7 mouse cellular contexts compared by ENCODE assay signal in the genomic region with DNA sequence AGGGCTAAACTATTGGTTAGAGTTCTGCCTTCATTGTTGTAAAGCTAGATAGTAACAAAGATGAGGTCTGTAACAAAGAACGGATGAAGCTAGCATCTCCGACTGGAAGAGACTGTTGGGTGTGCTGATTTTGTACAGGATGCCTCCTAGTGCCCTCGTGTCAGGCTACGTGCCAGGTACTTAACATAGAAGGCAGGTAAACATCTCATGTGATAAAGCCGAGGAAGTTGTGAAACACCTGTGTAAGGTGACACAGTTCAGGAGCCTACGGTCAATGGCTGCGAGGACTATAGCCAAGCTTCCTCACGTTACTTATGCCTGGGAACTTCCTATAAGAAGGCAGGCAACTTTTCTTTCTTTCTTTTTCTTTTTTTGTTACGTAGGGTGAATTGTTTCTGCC. TPM values are rescaled to one million over a fixed set of nuclear protein-coding genes. Genes with fewer than 3 reads are reported as not detected.
DNase-seq lines count a peak whose midpoint lies in the region; ATAC-seq and TF ChIP-seq lines count a peak whose summit lies in the region.

A gene (plus strand): TSS at position 49 of the 400 bp plus-strand sequence.

- peak within 1 kb of the TSS; percentile 76 for H3K9ac ChIP-seq in MEL (ENCODE audit: control insufficient read depth, low read depth, low read length, poor library complexity, severe bottlenecking)
- peak within 1 kb of the TSS; percentile 96 for H3K9ac ChIP-seq in forebrain, postnatal 0 days
- H3K9ac ChIP-seq in hindbrain, embryonic 13.5 days = peak within 1 kb of the TSS; percentile 96
- H3K9ac ChIP-seq in liver, embryonic 12.5 days = peak within 1 kb of the TSS; percentile 87
- peak within 1 kb of the TSS; percentile 97 for H3K9ac ChIP-seq in neural tube, embryonic 14.5 days (replicated peaks; ENCODE audit: low read depth, low read length)

- no peak for TF ChIP-seq EP300 in MEL (IDR thresholded peaks at IDR 0.05; ENCODE audit: low read depth in 1 of 2, low read length in 2 of 2)

- no peak for TF ChIP-seq POLR2A in MEL (IDR thresholded peaks at IDR 0.05; ENCODE audit: control insufficient read depth in 1 of 2, insufficient read depth in 1 of 2, low read depth in 1 of 2, low read length in 2 of 2, poor library complexity in 1 of 2)

- H3K9me3 ChIP-seq in MEL (replicated peaks; ENCODE audit: insufficient read depth, low read length) = no peaks in the 10 kb centered on the region
- H3K9me3 ChIP-seq in forebrain, postnatal 0 days (ENCODE audit: low read length) = no peaks in the 10 kb centered on the region
- no peaks in the 10 kb centered on the region for H3K9me3 ChIP-seq in hindbrain, embryonic 13.5 days
- H3K9me3 ChIP-seq in liver, embryonic 12.5 days (replicated peaks) = no peaks in the 10 kb centered on the region
- no peaks in the 10 kb centered on the region for H3K9me3 ChIP-seq in neural tube, embryonic 14.5 days (ENCODE audit: control insufficient read depth, low read length)

- DNase-seq in MEL (ENCODE audit: low read depth, low spot score) = no peak
- DNase-seq in forebrain, postnatal 0 days = no peak
- DNase-seq in spleen, postnatal 10 days (ENCODE audit: low spot score in 2 of 2) = no peak

- no peaks in the 10 kb centered on the region for H3K27me3 ChIP-seq in MEL (ENCODE audit: control insufficient read depth in 1 of 2, insufficient read depth in 2 of 2, low read length in 2 of 2)
- H3K27me3 ChIP-seq in forebrain, postnatal 0 days (ENCODE audit: insufficient read depth, low read length) = no peaks in the 10 kb centered on the region
- no peaks in the 10 kb centered on the region for H3K27me3 ChIP-seq in hindbrain, embryonic 13.5 days
- H3K27me3 ChIP-seq in liver, embryonic 12.5 days (replicated peaks) = no peaks in the 10 kb centered on the region
- H3K27me3 ChIP-seq in neural tube, embryonic 14.5 days (ENCODE audit: control insufficient read depth, insufficient read depth, low read length) = no peaks in the 10 kb centered on the region

- WGBS in forebrain, postnatal 0 days = 14% methylated on average over 9 of the region's 9 CpGs
- 22% methylated on average over 9 of the region's 9 CpGs for WGBS in hindbrain, embryonic 13.5 days
- WGBS in liver, embryonic 12.5 days (ENCODE audit: insufficient replicate concordance) = 38% methylated on average over 9 of the region's 9 CpGs
- 23% methylated on average over 9 of the region's 9 CpGs for WGBS in neural tube, embryonic 14.5 days

- H3K4me1 ChIP-seq in MEL (ENCODE audit: control insufficient read depth in 1 of 2, insufficient read depth in 2 of 2, low read length in 2 of 2) = peaks cover 2 to 7% of the 10 kb centered on the region in 2 experiments; a peak in 3 of 4 replicates
- H3K4me1 ChIP-seq in forebrain, postnatal 0 days (ENCODE audit: insufficient read depth) = peaks cover 13% of the 10 kb centered on the region
- H3K4me1 ChIP-seq in hindbrain, embryonic 13.5 days (replicated peaks) = peaks cover 34% of the 10 kb centered on the region
- peaks cover 39% of the 10 kb centered on the region for H3K4me1 ChIP-seq in liver, embryonic 12.5 days
- H3K4me1 ChIP-seq in neural tube, embryonic 14.5 days (ENCODE audit: control insufficient read depth, insufficient read depth, low read length) = peaks cover 13% of the 10 kb centered on the region

- peaks cover 8% of the 10 kb centered on the region for H3K79me2 ChIP-seq in MEL (ENCODE audit: control insufficient read depth, insufficient read depth, low read length, poor library complexity)

- peaks cover 0 to 6% of the 10 kb centered on the region in 2 experiments; a peak in 2 of 4 replicates for H3K36me3 ChIP-seq in MEL (ENCODE audit: control insufficient read depth in 1 of 2, insufficient read depth in 2 of 2, low read length in 2 of 2)
- no peaks in the 10 kb centered on the region for H3K36me3 ChIP-seq in forebrain, postnatal 0 days (ENCODE audit: insufficient read depth)
- H3K36me3 ChIP-seq in hindbrain, embryonic 13.5 days = no peaks in the 10 kb centered on the region
- no peaks in the 10 kb centered on the region for H3K36me3 ChIP-seq in liver, embryonic 12.5 days
- H3K36me3 ChIP-seq in neural tube, embryonic 14.5 days (ENCODE audit: control insufficient read depth, insufficient read depth, low read length) = no peaks in the 10 kb centered on the region

- ATAC-seq in CD4-positive, CD25-positive, alpha-beta regulatory T cell, adult 4 months = no peak
- no peak for ATAC-seq in forebrain, postnatal 0 days
- ATAC-seq in hindbrain, embryonic 13.5 days (ENCODE audit: low FRiP score) = no peak
- ATAC-seq in liver, embryonic 12.5 days = no peak
- no peak for ATAC-seq in neural tube, embryonic 14.5 days (ENCODE audit: low read depth)

- no peak within 1 kb of the TSS for H3K27ac ChIP-seq in MEL (ENCODE audit: control insufficient read depth, low read depth, low read length)
- peak within 1 kb of the TSS; percentile 89 for H3K27ac ChIP-seq in forebrain, postnatal 0 days (ENCODE audit: low read depth, low read length)
- peak within 1 kb of the TSS; percentile 94 for H3K27ac ChIP-seq in hindbrain, embryonic 13.5 days
- peak within 1 kb of the TSS; percentile 88 for H3K27ac ChIP-seq in liver, embryonic 12.5 days
- peak within 1 kb of the TSS; percentile 91 for H3K27ac ChIP-seq in neural tube, embryonic 14.5 days (ENCODE audit: low read depth, low read length)

- no peak for TF ChIP-seq RAD21 in MEL (IDR thresholded peaks at IDR 0.05; ENCODE audit: low read depth, low read length)

- no peak for TF ChIP-seq CTCF in MEL (IDR thresholded peaks at IDR 0.05 in 2 of 3, conservative IDR thresholded peaks at IDR 0.05 in 1 of 3; ENCODE audit: control insufficient read depth in 1 of 3, insufficient read depth in 1 of 3, low read depth in 2 of 3, low read length in 3 of 3, poor library complexity in 1 of 3, severe bottlenecking in 1 of 3)
- no peak for TF ChIP-seq CTCF in forebrain, postnatal 0 days (IDR thresholded peaks at IDR 0.05; ENCODE audit: low read depth)

- H3K4me3 ChIP-seq in MEL (ENCODE audit: control insufficient read depth in 1 of 2, insufficient read depth in 1 of 2, low read depth in 2 of 2, low read length in 2 of 2) = peak within 1 kb of the TSS; percentile 73 to 98
- H3K4me3 ChIP-seq in forebrain, postnatal 0 days (ENCODE audit: low read depth, low read length) = peak within 1 kb of the TSS; percentile 96
- peak within 1 kb of the TSS; percentile 99 for H3K4me3 ChIP-seq in hindbrain, embryonic 13.5 days
- H3K4me3 ChIP-seq in liver, embryonic 12.5 days = peak within 1 kb of the TSS; percentile 92
- H3K4me3 ChIP-seq in neural tube, embryonic 14.5 days (ENCODE audit: low read depth, low read length) = peak within 1 kb of the TSS; percentile 96

- H3K4me2 ChIP-seq in forebrain, postnatal 0 days (ENCODE audit: low read depth) = peak within 1 kb of the TSS; percentile 76
- H3K4me2 ChIP-seq in hindbrain, embryonic 13.5 days = peak within 1 kb of the TSS; percentile 95
- peak within 1 kb of the TSS; percentile 87 for H3K4me2 ChIP-seq in liver, embryonic 12.5 days
- peak within 1 kb of the TSS; percentile 95 for H3K4me2 ChIP-seq in neural tube, embryonic 14.5 days (ENCODE audit: low read depth, low read length)

TF ChIP-seq in MEL, 35 proteins besides CTCF, POLR2A, EP300 and RAD21:
- TF ChIP-seq E2F4 (IDR thresholded peaks at IDR 0.05; ENCODE audit: borderline replicate concordance, low read depth, low read length) = no peak
- no peak for TF ChIP-seq MEF2A (IDR thresholded peaks at IDR 0.05; ENCODE audit: extremely low read depth, insufficient replicate concordance, low read depth, low read length, poor library complexity, severe bottlenecking)
- no peak for TF ChIP-seq TCF12 (IDR thresholded peaks at IDR 0.05; ENCODE audit: low read depth, low read length)
- no peak for TF ChIP-seq KAT2A (conservative IDR thresholded peaks at IDR 0.05; ENCODE audit: low read depth, low read length)
- TF ChIP-seq ZMIZ1 (IDR thresholded peaks at IDR 0.05; ENCODE audit: low read depth, low read length) = no peak
- no peak for TF ChIP-seq POLR2AphosphoS2 (IDR thresholded peaks at IDR 0.05; ENCODE audit: low read length)
- TF ChIP-seq JUND (IDR thresholded peaks at IDR 0.05; ENCODE audit: low read depth, low read length) = no peak
- no peak for TF ChIP-seq CHD1 (IDR thresholded peaks at IDR 0.05; ENCODE audit: low read depth, low read length)
- TF ChIP-seq TBP (IDR thresholded peaks at IDR 0.05; ENCODE audit: low read depth, low read length) = no peak
- TF ChIP-seq HCFC1 (IDR thresholded peaks at IDR 0.05; ENCODE audit: low read depth, low read length) = no peak
- no peak for TF ChIP-seq RCOR1 (IDR thresholded peaks at IDR 0.05; ENCODE audit: low read depth, low read length)
- no peak for TF ChIP-seq SIN3A (IDR thresholded peaks at IDR 0.05; ENCODE audit: low read length)
- TF ChIP-seq MAX (IDR thresholded peaks at IDR 0.05; ENCODE audit: low read length) = no peak
- TF ChIP-seq ZC3H11A (IDR thresholded peaks at IDR 0.05; ENCODE audit: low read depth, low read length) = no peak
- TF ChIP-seq MAFK (IDR thresholded peaks at IDR 0.05; ENCODE audit: borderline replicate concordance, low read depth, low read length) = no peak
- no peak for TF ChIP-seq MYB (IDR thresholded peaks at IDR 0.05; ENCODE audit: low read depth, low read length)
- no peak for TF ChIP-seq POLR2AphosphoS5 (IDR thresholded peaks at IDR 0.05; ENCODE audit: borderline replicate concordance, low read depth, low read length)
- no peak for TF ChIP-seq CHD2 (IDR thresholded peaks at IDR 0.05; ENCODE audit: low read length)

RNA-seq across cellular contexts. Expression of the gene that starts here (rescaled TPM):
- 10 to 100 TPM; 16.0 to 22.3 TPM for polyA plus RNA-seq in CD4-positive, CD25-positive, alpha-beta regulatory T cell, adult 4 months (2017; shearing (Covaris generic))
- total RNA-seq in MEL (2012; rRNA removed) = 9.2 and 9.4 TPM in 2 replicates
- 10 to 100 TPM in 1 of 2 experiments, not detected in 1; 12.4 TPM for polyA plus RNA-seq in MEL (2012; ENCODE audit: insufficient read depth in 1 of 2, insufficient read length in 2 of 2, low read depth in 1 of 2, low replicate concordance in 2 of 2, missing spikeins in 1 of 2)
- 79.2 and 84.2 TPM in 2 replicates for total RNA-seq in forebrain, postnatal 0 days (2014; rRNA removed)
- polyA plus RNA-seq in forebrain, postnatal 0 days (2015; fragmentation: Nextera tagmentation; extraction: Ambion mirVana) = 40.3 and 43.8 TPM in 2 replicates
- 37.1 and 42.7 TPM in 2 replicates for polyA plus RNA-seq in hindbrain, embryonic 13.5 days (2015; fragmentation: Nextera tagmentation; extraction: Ambion mirVana)
- polyA plus RNA-seq in liver, embryonic 12.5 days (2016; fragmentation: Nextera tagmentation; extraction: Ambion mirVana) = 20.3 and 20.4 TPM in 2 replicates
- polyA plus RNA-seq in neural tube, embryonic 14.5 days (2014; fragmentation: Nextera tagmentation; extraction: Ambion mirVana) = 31.1 and 39.1 TPM in 2 replicates
